Mouse (Mus musculus): Measurements from ENCODE around the gene Fgfr2. TPM values are rescaled to one million over a fixed set of nuclear protein-coding genes. Genes with fewer than 3 reads are reported as not detected.

Gene Fgfr2
- total RNA-seq, 2 experiments from 2014 or later: 47.6 to 49.5 TPM

DNA sequence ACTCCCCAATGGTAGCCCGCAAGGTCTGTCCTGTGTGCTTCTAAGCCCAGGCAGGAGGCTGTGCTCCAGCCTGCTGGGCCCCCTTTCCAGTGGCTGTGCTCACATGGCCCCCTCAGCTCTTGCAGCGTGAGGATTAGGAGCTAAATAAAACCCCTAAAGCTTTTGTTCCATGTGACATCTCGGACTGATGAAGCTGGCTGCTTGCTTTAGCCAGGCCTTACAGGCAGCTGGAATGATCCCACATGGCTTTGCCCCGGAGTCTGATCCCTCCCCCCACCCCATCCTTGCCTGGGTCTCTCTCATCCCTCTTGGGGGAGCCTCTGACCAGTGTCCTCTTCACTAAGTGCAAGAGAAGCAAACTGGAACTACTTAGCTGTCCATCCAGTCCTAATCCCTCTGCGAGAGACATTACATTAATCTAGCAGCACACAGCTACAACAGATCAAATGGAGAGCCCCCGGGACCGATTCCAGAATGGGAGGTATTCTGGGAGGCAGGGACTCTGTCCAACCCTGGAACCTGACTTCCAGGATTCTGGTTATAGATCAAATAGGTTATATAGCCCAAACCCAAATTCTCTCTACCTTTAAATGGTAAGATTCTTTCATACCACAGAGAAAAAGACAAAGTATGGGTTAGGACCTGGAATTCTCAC lies 107.6 kb downstream of the Fgfr2 start:
- TF ChIP-seq CTCF (conservative IDR thresholded peaks at IDR 0.05): no peak
- no peak for DNase-seq (ENCODE audit: low spot score in 2 of 2)
- H3K4me3 ChIP-seq: no peak overlapping the region
- no peak overlapping the region for H3K27ac ChIP-seq

- Histone ChIP-seq H3K27ac (peak overlapping the region; percentile 36; the same call in 1 of the 2 replicates), H3K4me3 (no peak overlapping the region)
- no peak for DNase-seq (ENCODE audit: low spot score in 2 of 2)
Measured at GRCm38 (mm10) chr7:133014631-133015030, 108.5 kb downstream of the Fgfr2 start.

GRCm38 (mm10) chr7:133013923-133014322 lies 109.2 kb downstream of the Fgfr2 start:
- TF ChIP-seq CTCF (conservative IDR thresholded peaks at IDR 0.05): no peak
- no peak for DNase-seq (ENCODE audit: low spot score in 2 of 2)
- Histone ChIP-seq H3K27ac (peak overlapping the region; percentile 65), H3K4me3 (no peak overlapping the region)

More at GRCm38 (mm10) chr7:133014631-133015030, 108.5 kb downstream of the Fgfr2 start:
- TF ChIP-seq CTCF (conservative IDR thresholded peaks at IDR 0.05): no peak

- Histone ChIP-seq H3K27ac (peak overlapping the region; percentile 91), H3K4me3 (peak overlapping the region; percentile 7; the same call in 1 of the 2 replicates)
- no peak for TF ChIP-seq CTCF (conservative IDR thresholded peaks at IDR 0.05)
- peak in 1 of 2 experiments; percentile 60 for DNase-seq (ENCODE audit: low spot score in 2 of 2)
Measured at GRCm38 (mm10) chr7:133012637-133013366, 110.3 kb downstream of the Fgfr2 start.

- TF ChIP-seq CTCF (conservative IDR thresholded peaks at IDR 0.05): no peak
- peak overlapping the region; percentile 91 for H3K27ac ChIP-seq
- no peak overlapping the region for H3K4me3 ChIP-seq
- DNase-seq (ENCODE audit: low spot score in 2 of 2): no peak
Measured at GRCm38 (mm10) chr7:133011611-133012010, 111.5 kb downstream of the Fgfr2 start.

- Histone ChIP-seq H3K27ac (peak overlapping the region; percentile 91), H3K4me3 (peak overlapping the region; percentile 10; the same call in 1 of the 2 replicates)
- TF ChIP-seq CTCF (conservative IDR thresholded peaks at IDR 0.05): no peak
- peak; percentile 73 to 75 for DNase-seq (ENCODE audit: low spot score in 2 of 2)
Measured at GRCm38 (mm10) chr7:133011191-133011590, 112.0 kb downstream of the Fgfr2 start.

DNA sequence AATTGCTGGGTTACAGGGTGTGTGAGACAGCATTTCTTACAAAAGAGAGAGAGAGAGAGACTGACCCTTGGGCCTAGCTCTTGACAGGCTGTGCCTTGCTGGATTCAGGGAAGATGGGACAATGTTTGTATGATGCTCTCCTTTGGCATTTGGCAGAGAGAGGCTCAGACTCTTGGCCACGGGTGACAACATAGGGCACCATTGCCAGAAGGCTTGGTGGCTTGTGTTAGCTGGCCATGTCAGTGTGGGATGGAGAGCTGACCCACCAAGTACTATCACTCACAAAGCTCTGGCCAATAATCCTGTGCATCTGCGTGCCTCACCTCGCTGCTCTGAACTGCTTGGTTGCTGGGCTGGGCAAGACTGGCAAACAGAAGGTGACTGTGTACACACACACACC lies 112.7 kb downstream of the Fgfr2 start:
- H3K27ac ChIP-seq: peak overlapping the region; percentile 91
- no peak for DNase-seq (ENCODE audit: low spot score in 2 of 2)
- H3K4me3 ChIP-seq: no peak overlapping the region
- no peak for TF ChIP-seq CTCF (conservative IDR thresholded peaks at IDR 0.05)

- Histone ChIP-seq H3K4me3 (no peak overlapping the region), H3K27ac (peak overlapping the region; percentile 91)
- DNase-seq (ENCODE audit: low spot score in 2 of 2): no peak
- TF ChIP-seq CTCF (conservative IDR thresholded peaks at IDR 0.05): no peak
Measured at GRCm38 (mm10) chr7:133009676-133010075, 113.5 kb downstream of the Fgfr2 start.

- DNase-seq (ENCODE audit: low spot score in 2 of 2): no peak
- H3K27ac ChIP-seq: 0 out of 2 replicates have a peak overlapping the region, but pooled peaks have one; percentile 91
- H3K4me3 ChIP-seq: no peak overlapping the region
- no peak for TF ChIP-seq CTCF (conservative IDR thresholded peaks at IDR 0.05)
Measured at GRCm38 (mm10) chr7:133008663-133009062, 114.5 kb downstream of the Fgfr2 start.

- peak overlapping the region; percentile 59 for H3K27ac ChIP-seq
- no peak for DNase-seq (ENCODE audit: low spot score in 2 of 2)
- TF ChIP-seq CTCF (conservative IDR thresholded peaks at IDR 0.05): no peak
- no peak overlapping the region for H3K4me3 ChIP-seq
Measured at GRCm38 (mm10) chr7:133007343-133007742, 115.8 kb downstream of the Fgfr2 start.

- H3K27ac ChIP-seq: no peak overlapping the region
- no peak for TF ChIP-seq CTCF (conservative IDR thresholded peaks at IDR 0.05)
- no peak for DNase-seq (ENCODE audit: low spot score in 2 of 2)
- H3K4me3 ChIP-seq: no peak overlapping the region
Measured at GRCm38 (mm10) chr7:133005772-133006171, 117.4 kb downstream of the Fgfr2 start.

- DNase-seq (ENCODE audit: low spot score in 2 of 2): peak; percentile 88 to 91
- H3K27ac ChIP-seq: peak overlapping the region; percentile 83
- TF ChIP-seq CTCF (conservative IDR thresholded peaks at IDR 0.05): peak; percentile 100
- no peak overlapping the region for H3K4me3 ChIP-seq
Measured at GRCm38 (mm10) chr7:133003421-133003820, 119.7 kb downstream of the Fgfr2 start.

GRCm38 (mm10) chr7:133002271-133002670 lies 120.9 kb downstream of the Fgfr2 start:
- Histone ChIP-seq H3K4me3 (no peak overlapping the region), H3K27ac (peak overlapping the region; percentile 83)
- TF ChIP-seq CTCF (conservative IDR thresholded peaks at IDR 0.05): no peak
- DNase-seq (ENCODE audit: low spot score in 2 of 2): no peak
